Mouse (Mus musculus) kidney, postnatal 14 days (tissue): ENCODE results near the gene Plekhf1.

ENCODE experiments used
- DNase-seq: peaks from one replicate; pipeline ENCODE4 v3.0.0; 2022; ENCODE audit warnings: mixed read lengths

The Plekhf1 gene

DNA sequence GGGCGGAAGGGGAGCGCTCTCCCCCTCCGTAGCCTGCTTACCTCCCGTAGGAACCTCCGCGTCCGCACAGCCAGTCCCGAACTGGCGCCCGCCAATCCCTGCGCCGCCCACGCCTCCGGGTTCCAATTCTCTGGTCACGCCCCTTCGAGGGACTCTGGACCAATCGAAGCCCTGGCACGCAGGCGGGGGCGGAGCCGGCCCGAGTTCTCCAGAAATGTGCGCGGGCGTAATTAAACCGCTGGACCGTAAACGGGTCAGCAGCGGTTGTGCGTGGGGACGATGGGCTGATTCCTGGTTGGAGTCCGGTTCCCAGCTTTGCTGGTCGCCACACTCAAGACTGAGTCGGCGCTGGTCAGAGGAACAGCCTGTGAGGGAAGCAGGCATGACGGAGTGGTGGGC, at the start of gene Plekhf1:
Plekhf1 (minus strand) TSS at position 117 of the 399 bp plus-strand sequence.
- DNase-seq = peak; percentile 97

- DNase-seq = no peak
Observed at GRCm38 (mm10) chr7:38272551-38272950, 44.7 kb upstream of the Plekhf1 start.

DNA sequence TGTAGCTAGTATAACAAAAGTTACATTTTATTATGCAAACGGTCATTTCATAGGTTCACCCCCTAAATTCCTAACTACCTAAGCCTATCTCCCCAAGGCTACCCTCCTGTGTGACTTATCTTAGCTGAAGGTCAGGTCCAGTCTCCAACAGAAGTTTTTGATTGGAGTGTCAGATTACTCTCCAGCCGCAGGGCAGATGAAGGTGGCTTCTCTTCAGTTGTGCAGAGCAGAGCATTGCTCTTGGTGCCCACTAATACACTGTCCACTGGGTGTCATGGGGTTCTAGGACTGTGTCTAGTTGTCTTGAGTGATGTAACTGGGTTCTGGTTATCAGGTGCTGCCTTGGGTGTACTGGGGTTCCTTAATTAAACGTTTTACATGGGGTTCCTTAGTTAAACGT, 44.0 kb upstream of the Plekhf1 start:
- no peak for DNase-seq

DNA sequence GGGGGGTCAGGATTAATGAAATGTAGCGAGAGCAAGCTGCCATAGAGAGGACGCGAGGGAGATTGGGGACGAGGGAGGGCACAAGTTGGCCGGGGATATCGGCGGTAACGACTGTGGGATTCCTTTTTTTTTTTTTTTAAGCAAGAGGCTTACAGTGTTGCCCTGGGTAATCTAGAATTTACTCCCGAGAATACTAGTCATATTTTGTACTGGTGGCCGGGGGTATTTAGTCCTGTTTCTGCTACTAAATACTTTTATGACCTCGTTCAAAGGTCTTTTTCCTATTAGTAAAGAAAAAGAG, 43.6 kb upstream of the Plekhf1 start:
- no peak for DNase-seq

- peak; percentile 93 for DNase-seq
Observed at GRCm38 (mm10) chr7:38270703-38271510, 43.1 kb upstream of the Plekhf1 start, which contains the start of gene Pop4. Gene Pop4, minus strand, starts transcription at chr7:38271423.

DNA sequence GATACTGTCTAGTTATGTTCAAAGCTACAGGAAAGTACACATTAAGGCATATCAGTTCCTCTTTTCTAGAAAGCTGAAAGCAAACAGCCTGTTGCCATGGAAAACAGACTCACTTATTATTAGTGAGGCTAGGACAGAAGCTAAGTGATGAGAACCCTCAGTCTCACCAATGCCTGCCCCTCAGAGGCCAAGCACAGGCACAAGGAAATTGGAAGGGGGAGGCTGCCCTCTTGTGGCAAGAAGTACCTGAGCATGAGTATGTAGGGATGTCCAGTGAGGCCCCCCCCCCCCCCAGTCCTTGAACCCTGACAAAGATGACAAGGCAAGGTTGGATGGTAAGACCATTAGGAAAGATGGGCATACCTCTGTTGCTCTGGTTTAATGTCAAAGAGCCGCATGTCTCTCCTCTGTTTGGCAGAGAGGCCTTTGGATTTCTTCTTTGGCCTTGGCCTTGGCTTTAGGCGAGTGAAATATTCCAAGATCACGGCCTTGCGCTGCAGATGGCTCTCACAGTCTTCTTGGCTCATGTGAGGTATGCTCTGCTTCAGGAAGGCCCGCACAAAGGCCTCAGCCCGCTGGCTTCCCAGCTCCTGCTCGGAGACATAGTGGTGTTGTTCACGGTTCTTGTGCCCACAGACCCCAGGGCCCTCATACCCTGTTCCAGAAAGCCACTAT, 39.3 kb upstream of the Plekhf1 start:
- DNase-seq = peak; percentile 55

DNA sequence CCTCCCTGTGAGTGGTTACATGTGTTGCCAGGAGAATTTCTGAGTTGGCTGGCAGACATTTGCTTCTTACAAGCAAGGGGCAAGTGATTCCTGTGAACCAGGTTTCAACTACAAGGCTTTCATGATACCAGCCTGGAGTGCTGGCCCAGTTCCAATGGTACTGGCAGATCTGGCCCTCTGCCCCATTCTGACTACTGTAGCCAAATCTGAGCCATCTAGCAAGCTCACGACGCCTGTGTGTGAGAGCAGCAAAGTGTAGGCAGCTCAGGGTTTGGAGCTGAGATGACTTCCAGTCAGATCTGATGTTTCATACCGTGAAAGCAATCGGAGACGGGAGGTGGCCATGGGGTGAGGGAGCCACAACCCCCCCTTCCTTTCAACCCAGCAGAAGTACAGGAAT, 34.6 kb upstream of the Plekhf1 start:
- DNase-seq = peak; percentile 11

DNA sequence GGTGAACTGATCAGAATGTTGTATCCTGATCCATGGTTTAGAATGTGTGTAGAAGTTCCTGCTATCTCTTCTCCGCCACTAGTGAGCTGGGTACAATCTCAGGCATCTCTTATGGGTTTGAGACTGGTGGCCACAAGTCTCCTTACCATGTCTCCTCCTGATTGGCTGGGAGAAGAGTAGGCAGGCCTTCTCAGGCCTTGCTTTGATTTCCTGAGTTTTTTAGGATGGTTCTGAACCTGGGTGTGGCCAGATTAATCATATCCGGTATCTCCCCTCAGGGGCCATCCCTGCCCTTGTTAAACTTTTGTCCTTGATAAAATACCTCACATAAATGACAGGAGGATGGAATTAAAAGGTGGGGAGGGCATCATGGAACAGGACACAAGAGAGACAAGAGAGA, 31.8 kb upstream of the Plekhf1 start:
- DNase-seq = no peak

DNA sequence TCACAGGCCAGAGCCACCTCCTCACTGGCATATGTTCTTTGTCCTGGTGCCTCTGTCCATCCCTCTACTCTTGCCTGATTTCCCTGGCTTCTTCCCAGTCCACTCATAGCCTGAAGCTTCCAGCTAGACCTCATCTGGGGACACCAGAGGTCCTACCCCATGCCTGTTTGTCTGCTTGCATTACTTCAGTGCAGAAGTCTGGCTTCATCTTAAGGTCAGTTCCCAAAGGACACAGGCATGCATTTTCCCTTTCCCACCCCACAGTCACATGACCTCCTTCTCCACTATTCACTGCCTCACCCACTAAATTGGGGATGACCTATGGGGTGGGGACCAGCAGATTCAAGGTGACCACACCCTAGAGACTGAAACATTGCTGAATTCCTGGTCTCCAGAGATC, 25.6 kb upstream of the Plekhf1 start:
- DNase-seq = no peak

DNA sequence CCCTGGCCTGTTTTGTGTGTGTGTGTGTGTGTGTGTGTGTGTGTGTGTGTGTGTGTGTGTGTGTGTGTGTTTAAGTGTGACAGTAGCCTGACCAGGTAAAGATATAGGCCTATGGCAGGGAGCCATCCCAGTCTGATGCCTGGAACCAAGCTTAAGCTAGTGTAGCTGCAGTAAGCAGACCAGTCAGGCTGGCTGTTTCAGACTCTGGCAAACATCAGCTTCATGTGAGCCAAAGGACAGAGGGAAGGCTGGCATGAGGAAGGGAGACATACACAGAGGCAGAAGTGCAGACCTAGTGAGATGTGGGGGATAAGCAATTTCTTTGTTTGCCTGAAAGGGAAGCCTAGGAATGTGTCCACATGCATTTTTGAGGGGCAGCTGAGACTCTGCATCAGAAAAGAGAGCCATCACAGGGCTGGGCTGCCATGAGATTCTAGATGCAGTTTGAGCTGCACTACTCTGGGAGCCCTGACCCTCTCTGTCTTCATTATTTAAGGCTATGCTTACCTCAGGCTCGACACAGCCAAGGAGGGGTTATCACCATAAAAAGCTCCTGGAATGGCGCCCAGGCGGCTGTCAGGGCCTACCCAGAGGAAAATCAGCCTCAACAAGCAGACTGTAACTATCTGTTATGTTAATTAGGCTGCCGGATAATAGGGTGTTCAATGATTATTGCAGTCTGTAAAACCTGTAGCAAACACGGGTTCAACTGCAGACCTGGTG, 23.8 kb upstream of the Plekhf1 start:
- peak; percentile 28 for DNase-seq

GRCm38 (mm10) chr7:38242417-38242816, 14.6 kb upstream of the Plekhf1 start:
- no peak for DNase-seq

GRCm38 (mm10) chr7:38237140-38237539, 9.3 kb upstream of the Plekhf1 start:
- DNase-seq = no peak

DNA sequence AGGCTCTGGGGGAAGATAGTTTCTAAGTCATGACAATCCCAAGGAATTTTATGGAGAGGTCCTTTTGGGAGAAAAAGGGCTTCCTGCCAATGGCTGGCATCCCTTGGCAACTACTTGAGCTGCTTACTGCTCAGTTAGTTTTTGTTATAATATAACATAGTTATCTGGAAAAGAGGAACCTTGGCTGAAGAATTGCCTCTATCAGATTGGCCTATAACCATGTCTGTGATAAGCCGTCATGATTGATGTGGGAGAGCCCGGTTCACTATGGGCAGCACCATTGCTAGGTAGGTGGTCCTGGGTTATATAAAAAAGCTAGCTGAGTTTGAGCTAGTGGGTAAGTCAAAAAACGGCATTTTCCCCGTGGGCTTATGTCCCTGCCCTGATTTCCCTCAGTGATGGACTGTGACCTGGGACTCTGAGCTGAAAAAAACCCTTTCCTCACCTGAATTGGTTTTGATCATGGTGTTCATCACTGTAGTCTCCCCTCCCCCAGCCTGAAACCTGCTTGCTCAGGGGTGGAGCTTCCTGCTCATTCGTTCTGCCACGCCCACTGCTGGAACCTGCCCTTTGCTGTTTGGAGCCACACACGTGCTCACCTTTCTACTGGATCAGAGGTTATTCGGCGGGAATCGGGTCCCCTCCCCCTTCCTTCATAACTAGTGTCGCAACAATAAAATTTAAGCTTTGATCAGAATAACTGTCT, 8.7 kb upstream of the Plekhf1 start:
- no peak for DNase-seq

DNA sequence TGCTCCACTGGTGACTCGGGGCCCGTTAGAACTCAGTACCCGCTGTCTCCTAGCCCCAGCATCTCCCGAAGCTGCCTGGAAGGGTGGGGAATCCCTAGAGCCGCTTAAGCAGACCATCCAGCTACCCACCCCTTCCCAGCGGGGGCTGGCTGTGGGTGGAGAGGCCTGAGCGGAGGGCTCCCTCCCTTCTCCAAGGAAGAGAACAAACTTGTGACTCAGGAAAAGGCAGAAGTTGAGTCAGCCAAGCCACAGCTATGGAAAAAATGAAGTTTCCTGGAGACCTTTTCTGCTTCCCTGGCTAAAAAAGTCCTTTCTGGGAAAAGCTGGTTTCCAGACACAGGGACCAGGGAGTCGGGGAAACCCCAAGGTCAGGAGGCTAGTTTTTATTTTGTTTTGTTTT, 2.5 kb upstream of the Plekhf1 start:
- peak; percentile 56 for DNase-seq

- DNase-seq = no peak
Observed at GRCm38 (mm10) chr7:38228329-38228728, 513 bp upstream of the Plekhf1 start.

- DNase-seq = peak; percentile 84
Observed at GRCm38 (mm10) chr7:38227181-38227899, 476 bp downstream of the Plekhf1 start.

DNA sequence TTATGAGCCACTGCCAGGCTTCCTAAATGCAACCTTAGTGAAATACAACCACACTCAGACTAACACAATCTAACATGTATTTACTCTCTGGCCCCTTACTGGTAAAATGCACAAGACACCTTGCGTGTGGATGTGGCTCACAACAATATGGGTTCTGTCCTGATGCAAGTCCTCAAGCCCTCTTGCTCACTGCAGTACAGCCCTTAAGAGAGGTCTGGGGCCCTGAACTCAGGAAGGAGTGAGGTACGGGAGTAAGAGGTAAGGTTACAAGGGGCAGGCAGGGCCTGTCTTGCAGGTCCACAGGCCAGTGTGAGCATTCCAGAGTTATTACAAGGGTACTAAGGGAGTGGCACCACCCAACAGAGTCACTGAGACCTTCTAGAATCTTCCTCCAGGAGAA, 1.6 kb downstream of the Plekhf1 start:
- no peak for DNase-seq

GRCm38 (mm10) chr7:38224577-38225369, 3.0 kb downstream of the Plekhf1 start:
- DNase-seq = peak; percentile 44

DNA sequence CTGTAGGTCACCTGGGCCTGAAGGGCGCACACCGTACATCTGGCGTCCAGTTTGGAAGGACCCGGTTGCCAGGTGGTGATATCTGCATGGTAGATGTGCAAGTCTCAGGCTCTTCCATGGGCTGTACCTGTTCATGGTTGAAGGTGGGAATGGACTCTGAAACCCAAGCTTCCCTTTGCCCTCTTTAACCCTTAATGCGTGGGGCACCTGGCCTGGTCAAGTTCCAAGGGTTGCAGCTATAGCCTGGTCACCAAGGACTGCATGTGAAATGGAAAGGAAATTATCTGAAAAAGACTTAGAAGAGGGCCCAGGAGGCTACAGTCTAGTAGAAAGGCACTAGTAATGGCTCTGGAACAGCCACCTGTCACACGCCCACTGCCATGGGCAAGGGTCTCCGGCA, 7.0 kb downstream of the Plekhf1 start:
- no peak for DNase-seq

- DNase-seq = no peak
Observed at GRCm38 (mm10) chr7:38219526-38219925, 8.3 kb downstream of the Plekhf1 start.

GRCm38 (mm10) chr7:38218631-38219367, 9.0 kb downstream of the Plekhf1 start:
- DNase-seq = no peak
